Mouse (Mus musculus): ENCODE measurements around the gene Slc22a23. TPM values are rescaled to one million over a fixed set of nuclear protein-coding genes. Genes with fewer than 3 reads are reported as not detected.
A peak's percentile ranks its signal among the peaks of the same experiment; 100 is the strongest.

Slc22a23 gene
- polyA plus RNA-seq, 1 experiment from 2014 or later: 5.0 TPM

DNA sequence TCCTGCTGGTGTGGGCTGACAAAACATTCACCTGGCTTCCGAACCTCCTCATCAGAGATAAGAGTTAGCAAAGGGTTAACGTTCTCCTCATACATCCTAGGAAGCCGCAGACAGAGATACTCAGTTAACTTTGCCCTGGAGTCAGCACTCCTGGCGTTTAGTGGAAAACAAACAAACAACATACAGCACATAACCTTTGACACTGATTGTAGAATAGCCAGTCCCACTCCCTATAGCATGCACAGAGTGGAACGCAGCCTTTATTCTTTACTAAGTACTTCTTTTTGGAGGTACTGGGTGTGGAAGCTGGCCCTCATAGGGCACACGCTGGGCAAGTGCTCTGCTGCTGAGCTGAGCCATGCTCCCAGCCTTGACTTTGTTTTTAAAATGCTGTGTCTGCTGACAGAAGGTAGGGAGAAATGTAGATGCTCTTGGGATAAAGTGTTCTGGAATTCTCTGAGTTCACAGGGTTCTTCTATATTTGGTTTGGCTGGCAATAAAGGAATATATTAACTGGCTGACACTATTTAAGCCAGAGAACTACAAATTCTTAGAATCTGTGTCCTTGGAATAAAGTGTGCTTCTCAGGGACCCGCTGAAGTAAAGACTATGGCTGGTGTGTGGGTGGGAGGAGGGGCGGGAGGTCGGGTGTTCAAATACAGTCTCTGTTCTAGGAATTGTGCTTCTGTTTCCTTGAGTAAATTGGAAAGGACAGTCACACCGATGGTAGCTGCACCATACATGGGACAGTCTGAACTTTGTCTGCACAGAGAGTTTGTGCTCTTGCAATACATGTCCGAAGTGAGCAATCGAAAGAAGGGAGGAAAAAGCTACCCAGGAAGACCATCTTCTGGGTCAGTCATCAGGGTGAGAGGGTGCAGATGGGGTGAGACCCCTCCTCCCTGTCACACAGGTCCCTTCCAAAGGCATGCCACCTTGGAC lies 117.0 kb downstream of the Slc22a23 start:
- ATAC-seq (ENCODE audit: insufficient number of reproducible peaks, insufficient read depth, low FRiP score, low TSS enrichment, low read depth): no peak
- Histone ChIP-seq H3K4me1 (replicated peaks) (no peaks in the 10 kb centered on the region), H3K4me2 (no peak overlapping the region), H3K4me3 (replicated peaks) (no peak overlapping the region), H3K27ac (no peak overlapping the region), H3K9me3 (no peaks in the 10 kb centered on the region), H3K27me3 (no peaks in the 10 kb centered on the region), H3K36me3 (no peaks in the 10 kb centered on the region), H3K9ac (replicated peaks) (no peak overlapping the region)
- 38% methylated on average over 12 of the region's 12 CpGs for WGBS

DNA sequence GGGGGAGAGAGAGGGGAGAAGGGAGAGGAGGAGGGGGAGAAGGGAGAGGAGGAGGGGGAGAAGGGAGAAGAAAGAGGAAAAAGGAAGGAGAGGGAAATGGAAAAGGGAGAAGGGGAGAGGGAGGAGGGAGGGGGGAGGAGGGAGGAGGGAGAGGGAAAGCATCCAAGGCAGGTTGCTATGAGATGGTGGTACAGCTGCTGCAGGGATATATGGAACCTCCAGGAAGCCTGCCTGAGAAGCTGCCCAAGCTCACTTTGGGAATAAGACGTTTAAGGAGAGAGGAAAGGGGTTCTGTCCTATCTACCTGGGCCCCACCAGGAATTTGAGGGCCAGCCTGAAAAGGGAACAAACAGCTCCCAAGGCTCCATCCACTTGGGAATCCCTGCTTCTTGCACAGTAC lies 118.0 kb downstream of the Slc22a23 start:
- Histone ChIP-seq H3K9ac (replicated peaks) (no peak overlapping the region), H3K4me2 (no peak overlapping the region), H3K9me3 (no peaks in the 10 kb centered on the region), H3K27ac (no peak overlapping the region), H3K27me3 (no peaks in the 10 kb centered on the region), H3K4me1 (replicated peaks) (no peaks in the 10 kb centered on the region), H3K36me3 (no peaks in the 10 kb centered on the region), H3K4me3 (replicated peaks) (no peak overlapping the region)
- WGBS: 11% methylated on average over 1 of the region's 1 CpGs
- ATAC-seq (ENCODE audit: insufficient number of reproducible peaks, insufficient read depth, low FRiP score, low TSS enrichment, low read depth): no peak

DNA sequence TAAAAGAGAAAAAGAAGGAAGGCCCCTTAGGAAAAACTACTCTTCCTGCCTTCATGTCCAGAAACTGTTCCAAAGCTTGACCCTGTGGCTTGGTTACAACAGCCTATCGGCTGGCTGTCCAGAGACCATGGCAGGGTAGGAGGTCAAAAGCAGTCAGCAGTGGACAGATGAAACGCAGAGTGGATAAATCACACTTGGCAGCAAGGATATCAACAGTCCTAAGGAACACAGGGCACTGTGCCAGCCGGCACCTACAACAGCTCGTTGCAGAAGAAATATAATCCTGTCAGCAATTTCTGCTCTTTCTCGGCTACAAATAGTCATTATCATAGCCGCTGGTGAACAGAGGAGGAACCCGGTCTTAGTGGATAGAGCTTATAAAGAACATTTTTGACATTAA lies 122.0 kb downstream of the Slc22a23 start:
- ATAC-seq (ENCODE audit: insufficient number of reproducible peaks, insufficient read depth, low FRiP score, low TSS enrichment, low read depth): no peak
- H3K4me3 ChIP-seq (replicated peaks): no peak overlapping the region
- no peak overlapping the region for H3K9ac ChIP-seq (replicated peaks)
- no peaks in the 10 kb centered on the region; the same call in 1 of the 2 replicates for H3K9me3 ChIP-seq
- H3K4me1 ChIP-seq (replicated peaks): no peaks in the 10 kb centered on the region
- no peaks in the 10 kb centered on the region for H3K27me3 ChIP-seq
- no peaks in the 10 kb centered on the region for H3K36me3 ChIP-seq
- H3K27ac ChIP-seq: no peak overlapping the region
- WGBS: 59% methylated on average over 7 of the region's 7 CpGs
- no peak overlapping the region for H3K4me2 ChIP-seq

DNA sequence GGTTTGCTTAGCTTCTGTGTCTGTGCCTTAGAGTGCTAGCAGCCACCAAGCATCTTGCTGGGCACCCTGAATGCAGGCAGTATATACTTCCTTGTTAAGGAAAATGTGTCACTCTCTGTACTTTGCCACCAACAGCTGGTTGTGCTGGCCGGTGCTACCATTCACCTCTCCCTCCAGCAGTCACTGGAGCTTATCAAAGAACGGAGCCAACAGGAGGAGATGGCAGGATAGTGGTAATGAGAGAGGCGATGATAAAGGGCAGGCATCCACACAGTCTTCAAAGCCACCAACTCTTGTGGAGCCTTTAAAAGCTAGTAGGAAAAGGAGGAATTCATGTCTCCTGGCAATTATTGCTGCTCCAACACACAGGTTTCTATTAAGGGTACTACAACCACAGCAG lies 125.3 kb downstream of the Slc22a23 start:
- H3K9me3 ChIP-seq: no peaks in the 10 kb centered on the region; the same call in 1 of the 2 replicates
- H3K9ac ChIP-seq (replicated peaks): no peak overlapping the region
- ATAC-seq (ENCODE audit: insufficient number of reproducible peaks, insufficient read depth, low FRiP score, low TSS enrichment, low read depth): no peak
- no peak overlapping the region for H3K27ac ChIP-seq
- 33% methylated on average over 3 of the region's 3 CpGs for WGBS
- no peaks in the 10 kb centered on the region for H3K36me3 ChIP-seq
- H3K4me1 ChIP-seq (replicated peaks): no peaks in the 10 kb centered on the region
- H3K4me2 ChIP-seq: no peak overlapping the region
- no peaks in the 10 kb centered on the region for H3K27me3 ChIP-seq
- H3K4me3 ChIP-seq (replicated peaks): no peak overlapping the region

DNA sequence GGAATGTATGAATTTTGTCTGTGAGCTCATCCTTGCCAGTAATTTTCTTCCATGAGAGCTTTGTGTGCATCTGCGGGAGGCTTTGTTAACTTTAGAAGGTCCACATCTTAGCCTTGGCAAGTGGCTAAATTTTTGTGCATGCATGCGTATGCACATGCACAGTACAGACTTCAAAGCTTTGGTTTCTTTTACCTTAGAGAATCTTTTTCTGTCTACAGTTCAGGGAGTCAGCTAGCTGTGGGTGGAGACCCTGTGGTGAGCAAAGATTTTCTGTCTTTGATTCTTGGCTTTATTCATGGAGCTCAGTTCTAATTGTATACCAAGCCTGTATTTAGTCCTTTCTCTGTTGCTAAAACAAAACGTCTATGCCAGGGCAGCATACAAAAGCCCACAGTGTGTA lies 126.2 kb downstream of the Slc22a23 start:
- H3K4me1 ChIP-seq (replicated peaks): no peaks in the 10 kb centered on the region
- ATAC-seq (ENCODE audit: insufficient number of reproducible peaks, insufficient read depth, low FRiP score, low TSS enrichment, low read depth): no peak
- H3K9ac ChIP-seq (replicated peaks): no peak overlapping the region
- H3K4me2 ChIP-seq: no peak overlapping the region
- no peak overlapping the region for H3K4me3 ChIP-seq (replicated peaks)
- no peak overlapping the region for H3K27ac ChIP-seq
- H3K36me3 ChIP-seq: no peaks in the 10 kb centered on the region
- 83% methylated on average over 3 of the region's 3 CpGs for WGBS
- H3K9me3 ChIP-seq: no peaks in the 10 kb centered on the region; the same call in 1 of the 2 replicates
- H3K27me3 ChIP-seq: no peaks in the 10 kb centered on the region

DNA sequence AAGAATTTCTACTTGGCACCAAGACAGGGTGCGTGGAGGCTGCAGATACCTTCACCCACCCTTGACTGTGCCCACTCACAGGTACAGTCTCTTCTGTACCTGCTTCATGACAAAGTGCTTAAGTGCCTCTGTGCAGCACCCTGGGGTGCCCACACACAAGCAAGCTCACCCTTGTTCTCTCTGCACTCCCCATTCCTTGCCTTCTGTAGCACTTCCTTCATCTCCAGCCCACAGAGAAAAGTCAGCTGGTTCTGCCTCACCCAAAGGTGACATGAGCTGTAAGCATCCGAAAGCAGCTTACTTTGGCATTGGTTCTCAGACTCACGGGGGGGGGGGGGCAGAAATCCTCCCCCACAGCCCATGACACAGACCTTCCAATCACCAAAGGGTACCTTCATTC lies 130.1 kb downstream of the Slc22a23 start:
- H3K27me3 ChIP-seq: no peaks in the 10 kb centered on the region
- no peaks in the 10 kb centered on the region for H3K36me3 ChIP-seq
- no peak overlapping the region for H3K4me2 ChIP-seq
- no peak overlapping the region for H3K27ac ChIP-seq
- H3K9me3 ChIP-seq: no peaks in the 10 kb centered on the region; the same call in 1 of the 2 replicates
- H3K4me1 ChIP-seq (replicated peaks): peaks cover 5% of the 10 kb centered on the region
- H3K4me3 ChIP-seq (replicated peaks): no peak overlapping the region
- no peak overlapping the region for H3K9ac ChIP-seq (replicated peaks)
- 90% methylated on average over 3 of the region's 3 CpGs for WGBS
- no peak for ATAC-seq (ENCODE audit: insufficient number of reproducible peaks, insufficient read depth, low FRiP score, low TSS enrichment, low read depth)

DNA sequence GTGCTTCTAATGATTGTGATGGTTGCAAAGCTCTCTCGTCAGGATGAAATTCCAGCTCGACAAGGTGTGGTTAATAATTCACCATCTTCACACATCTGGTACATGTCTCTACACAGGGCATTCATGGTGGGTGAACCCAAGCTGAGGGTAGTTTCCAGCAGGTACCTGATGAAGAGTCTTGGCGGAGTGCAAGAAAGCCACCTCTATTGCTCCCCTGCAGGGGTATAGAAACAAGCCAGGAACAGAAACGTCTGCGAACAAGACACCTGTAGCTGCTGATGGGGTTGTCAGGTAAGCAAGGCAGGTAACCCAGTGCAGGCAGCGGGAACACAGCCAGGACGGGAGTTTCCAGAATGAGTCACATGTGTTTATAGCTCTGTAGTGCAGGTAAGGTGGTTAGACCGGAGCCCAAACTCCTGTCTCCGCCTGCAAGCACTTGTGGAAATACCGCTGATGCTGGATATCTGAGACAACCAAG lies 132.2 kb downstream of the Slc22a23 start:
- no peak overlapping the region for H3K4me3 ChIP-seq (replicated peaks)
- H3K4me1 ChIP-seq (replicated peaks): peaks cover 5% of the 10 kb centered on the region
- H3K9ac ChIP-seq (replicated peaks): no peak overlapping the region
- no peak overlapping the region for H3K4me2 ChIP-seq
- no peak overlapping the region for H3K27ac ChIP-seq
- no peaks in the 10 kb centered on the region for H3K27me3 ChIP-seq
- no peak for ATAC-seq (ENCODE audit: insufficient number of reproducible peaks, insufficient read depth, low FRiP score, low TSS enrichment, low read depth)
- WGBS: 62% methylated on average over 10 of the region's 10 CpGs
- H3K36me3 ChIP-seq: no peaks in the 10 kb centered on the region
- no peaks in the 10 kb centered on the region for H3K9me3 ChIP-seq

DNA sequence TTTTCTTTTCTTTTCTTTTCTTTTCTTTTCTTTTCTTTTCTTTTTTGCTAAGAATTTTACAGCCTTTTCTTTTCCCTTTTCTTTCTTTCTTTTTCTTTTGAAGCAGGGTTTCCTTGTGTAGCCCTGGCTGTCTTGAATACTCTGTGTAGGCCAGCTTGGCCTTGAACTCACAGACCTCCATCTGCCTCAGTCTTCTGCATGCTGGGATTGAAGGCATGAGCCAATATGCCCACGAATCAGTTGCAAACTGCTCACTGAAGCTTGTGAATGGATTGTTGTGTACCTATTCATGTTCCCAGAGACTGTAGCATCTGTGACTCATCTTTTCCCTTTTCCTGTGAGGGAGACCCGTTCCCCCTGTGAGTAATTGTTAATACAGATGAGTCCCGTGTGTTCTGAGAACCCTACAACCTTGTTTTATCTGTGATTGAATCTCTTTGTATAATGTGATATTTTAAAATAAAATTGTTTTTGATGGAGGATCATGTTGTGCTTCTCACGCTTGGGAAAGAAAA lies 133.7 kb downstream of the Slc22a23 start:
- no peak overlapping the region for H3K27ac ChIP-seq
- 69% methylated on average over 4 of the region's 4 CpGs for WGBS
- H3K4me1 ChIP-seq (replicated peaks): peaks cover 5% of the 10 kb centered on the region
- no peak overlapping the region for H3K4me3 ChIP-seq (replicated peaks)
- H3K36me3 ChIP-seq: no peaks in the 10 kb centered on the region
- no peak overlapping the region for H3K9ac ChIP-seq (replicated peaks)
- no peaks in the 10 kb centered on the region for H3K9me3 ChIP-seq
- H3K27me3 ChIP-seq: no peaks in the 10 kb centered on the region
- no peak for ATAC-seq (ENCODE audit: insufficient number of reproducible peaks, insufficient read depth, low FRiP score, low TSS enrichment, low read depth)
- no peak overlapping the region for H3K4me2 ChIP-seq

DNA sequence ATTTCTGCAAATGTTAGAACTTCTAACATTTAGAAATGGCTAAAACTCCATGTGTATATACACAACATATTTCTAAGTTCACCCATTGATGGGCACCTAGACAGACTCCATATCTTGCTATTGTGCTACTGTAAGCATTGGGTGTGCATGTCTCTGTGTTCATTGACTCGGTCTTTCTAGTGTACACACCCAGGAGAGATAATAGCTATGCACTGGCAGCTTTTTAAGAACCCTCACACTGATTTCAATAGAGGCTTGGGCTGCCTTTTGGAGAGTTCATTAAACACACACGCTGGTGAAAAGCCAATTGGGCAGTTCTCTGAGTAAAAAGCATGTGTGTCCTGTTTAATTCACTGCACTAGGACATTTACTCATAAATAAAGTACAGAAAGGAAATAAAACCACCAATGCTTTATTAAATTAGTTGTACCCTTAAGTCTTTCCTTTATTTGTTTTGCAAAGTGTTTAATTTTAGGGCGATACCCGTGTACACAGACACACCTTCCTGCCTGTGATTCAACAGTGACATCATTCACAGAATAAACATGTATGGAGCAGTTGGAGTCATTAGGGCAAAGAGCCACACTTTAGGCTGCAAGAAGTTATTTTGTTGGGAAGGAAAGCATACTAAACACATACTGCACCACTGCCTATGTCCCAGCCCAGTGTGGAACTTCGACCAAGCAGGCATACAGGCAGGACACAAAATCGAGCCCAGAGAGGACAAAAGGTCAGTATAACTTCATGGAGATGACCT lies 137.1 kb downstream of the Slc22a23 start:
- H3K36me3 ChIP-seq: no peaks in the 10 kb centered on the region
- H3K4me3 ChIP-seq (replicated peaks): no peak overlapping the region
- H3K4me1 ChIP-seq (replicated peaks): peaks cover 5% of the 10 kb centered on the region
- ATAC-seq (ENCODE audit: insufficient number of reproducible peaks, insufficient read depth, low FRiP score, low TSS enrichment, low read depth): no peak
- H3K9me3 ChIP-seq: no peaks in the 10 kb centered on the region
- 72% methylated on average over 6 of the region's 6 CpGs for WGBS
- H3K9ac ChIP-seq (replicated peaks): no peak overlapping the region
- H3K4me2 ChIP-seq: no peak overlapping the region
- no peaks in the 10 kb centered on the region for H3K27me3 ChIP-seq
- 0 out of 2 replicates have a peak overlapping the region, but pooled peaks have one; percentile 12 for H3K27ac ChIP-seq

DNA sequence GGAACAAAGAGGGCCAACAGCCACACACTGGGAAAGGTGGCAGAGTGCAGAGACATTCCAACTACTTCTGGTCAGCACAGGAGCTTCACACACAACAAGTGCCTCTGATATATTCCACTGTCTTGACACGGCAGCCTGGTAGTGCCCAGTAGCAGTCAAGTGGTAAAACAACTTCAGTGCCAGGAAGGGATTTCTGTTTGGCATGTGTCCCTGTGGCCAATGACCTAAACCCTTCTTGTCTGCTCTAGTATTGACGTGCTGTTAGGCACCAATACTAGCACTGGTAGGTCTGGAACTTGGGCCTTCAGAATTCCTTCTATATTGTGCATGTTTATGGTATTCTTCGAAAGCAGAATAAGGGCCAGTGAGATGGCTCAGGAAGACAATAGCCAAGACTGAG lies 139.8 kb downstream of the Slc22a23 start:
- Histone ChIP-seq H3K4me1 (replicated peaks) (0 out of 2 replicates have a peak, but pooled peaks cover 3% of the 10 kb centered on the region), H3K27ac (no peak overlapping the region), H3K27me3 (no peaks in the 10 kb centered on the region), H3K9ac (replicated peaks) (no peak overlapping the region), H3K4me2 (no peak overlapping the region), H3K36me3 (no peaks in the 10 kb centered on the region), H3K9me3 (no peaks in the 10 kb centered on the region), H3K4me3 (replicated peaks) (no peak overlapping the region)
- WGBS: 94% methylated on average over 3 of the region's 3 CpGs
- ATAC-seq (ENCODE audit: insufficient number of reproducible peaks, insufficient read depth, low FRiP score, low TSS enrichment, low read depth): no peak

DNA sequence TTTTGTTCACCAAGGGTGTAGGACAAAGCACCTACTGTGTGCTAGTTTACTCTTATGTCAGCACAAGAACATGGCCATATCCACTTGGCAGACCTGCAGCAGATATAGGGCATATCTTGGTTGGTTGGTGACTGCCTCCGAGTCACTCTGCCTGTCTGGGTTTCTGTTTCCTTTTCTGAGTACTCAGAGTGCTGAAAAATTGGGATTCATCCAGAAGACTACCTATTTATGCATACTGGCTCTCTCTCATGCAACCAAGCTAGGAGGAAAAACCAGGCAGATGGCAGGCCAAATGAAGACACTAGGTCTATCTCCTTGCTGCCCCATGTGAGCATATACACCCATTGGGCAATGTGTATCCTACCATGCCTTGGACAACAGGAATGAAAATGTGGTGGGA lies 149.3 kb downstream of the Slc22a23 start:
- no peak overlapping the region for H3K4me2 ChIP-seq
- 100% methylated on average over 1 of the region's 1 CpGs for WGBS
- H3K9me3 ChIP-seq: no peaks in the 10 kb centered on the region
- no peak overlapping the region for H3K4me3 ChIP-seq (replicated peaks)
- H3K27ac ChIP-seq: no peak overlapping the region
- no peak overlapping the region for H3K9ac ChIP-seq (replicated peaks)
- H3K36me3 ChIP-seq: peaks cover 12% of the 10 kb centered on the region; the same call in 1 of the 2 replicates
- H3K27me3 ChIP-seq: no peaks in the 10 kb centered on the region; the same call in 1 of the 2 replicates
- ATAC-seq (ENCODE audit: insufficient number of reproducible peaks, insufficient read depth, low FRiP score, low TSS enrichment, low read depth): no peak
- H3K4me1 ChIP-seq (replicated peaks): peaks cover 10% of the 10 kb centered on the region

Measured in limb, embryonic 12.5 days (tissue).